Mouse (Mus musculus) B cell, adult 62 days (primary cell): ENCODE results near the gene Ldb2. TPM values are rescaled to one million over a fixed set of nuclear protein-coding genes. Genes with fewer than 3 reads are reported as not detected.

Experiments used
- total RNA-seq: library from RNA; stranded (reverse); gene quantifications from 4 replicates; pipeline ENCODE4 v1.2.4, GENCODE M21; 2023

Ldb2 gene
- total RNA-seq, result not detected in 4 replicates

DNA sequence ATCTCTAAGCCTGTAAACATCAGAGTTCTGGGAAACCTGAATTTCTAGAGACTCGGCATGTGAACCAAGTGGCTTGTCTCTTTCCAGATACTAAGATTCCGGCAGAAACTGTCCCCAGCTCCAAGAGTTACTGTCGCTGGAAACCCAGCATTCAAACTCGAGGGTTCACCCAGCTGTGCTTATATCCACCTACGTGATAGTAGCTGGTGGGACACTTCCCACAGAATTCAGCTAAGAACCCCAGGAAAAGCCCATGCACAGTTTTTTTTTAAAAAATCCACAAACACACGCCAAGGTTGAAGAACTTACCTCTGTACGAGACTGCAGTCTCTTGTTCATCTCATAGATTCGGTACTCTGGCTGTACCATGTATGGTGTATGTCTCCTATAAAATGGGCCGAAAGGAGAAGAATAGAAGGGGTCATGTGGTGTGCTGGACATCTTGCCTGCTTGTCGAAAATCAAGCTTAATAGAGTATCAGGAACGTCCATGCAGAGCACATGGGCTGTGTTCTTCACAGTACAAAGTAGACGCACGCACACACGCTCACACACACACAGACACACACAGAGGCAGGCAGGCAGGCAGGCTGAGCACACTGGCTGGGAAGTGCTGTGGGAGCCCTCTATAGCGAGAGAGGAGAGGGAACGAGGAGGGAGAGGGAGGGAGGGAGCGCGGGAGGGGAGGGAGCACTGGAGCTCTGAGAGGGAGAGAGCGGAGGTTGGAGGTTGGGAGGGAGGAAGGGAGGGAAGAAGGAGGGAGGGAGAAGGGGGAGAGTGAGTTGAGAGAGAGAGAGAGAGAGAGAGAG, at the start of gene Ldb2:
Gene Ldb2, minus strand, starts transcription at position 628 of the 808 bp plus-strand sequence.

